Mouse (Mus musculus) heart, postnatal 0 days (tissue): ENCODE data around the gene Gm5269. TPM values are rescaled to one million over a fixed set of nuclear protein-coding genes. Genes with fewer than 3 reads are reported as not detected.
A peak's percentile ranks its signal among the peaks of the same experiment; 100 is the strongest.

ENCODE experiments used
- ATAC-seq: fragments of 200-750 bp; cut with Nextera tagmentation; 2 replicates; pipeline ENCODE4 v1.8.0; 2017; ENCODE audit warnings: low read depth, moderate number of reproducible peaks, moderate library complexity; ENCODE audit not compliant: insufficient read depth
- DNase-seq: peaks from one replicate; pipeline ENCODE4 v3.0.0-alpha.2; 2016; ENCODE audit warnings: low spot score
- H3K27ac ChIP-seq: fragments of 300-500 bp; sonication (generic); 2 replicates; pipeline ENCODE4 v1.5.1; 2014; ENCODE audit warnings: low read depth, mild to moderate bottlenecking
- H3K27me3 ChIP-seq: fragments of 300-500 bp; sonication (generic); 2 replicates; pipeline ENCODE4 v1.6.1; 2014; ENCODE audit warnings: low read length, mixed read lengths; ENCODE audit not compliant: control insufficient read depth, insufficient read depth
- H3K36me3 ChIP-seq: fragments of 300-500 bp; sonication (generic); replicated peaks from 2 replicates; pipeline ENCODE4 v1.6.1; 2014; ENCODE audit warnings: low read length, mixed read lengths; ENCODE audit not compliant: control insufficient read depth, insufficient read depth
- H3K4me1 ChIP-seq: fragments of 300-500 bp; sonication (generic); 2 replicates; pipeline ENCODE4 v1.6.1; 2014; ENCODE audit warnings: antibody characterized with exemption; ENCODE audit not compliant: control insufficient read depth, insufficient read depth
- H3K4me2 ChIP-seq: fragments of 300-500 bp; sonication (generic); 2 replicates; pipeline ENCODE4 v1.6.1; 2014; ENCODE audit warnings: low read depth, mild to moderate bottlenecking, low read length, moderate library complexity
- H3K4me3 ChIP-seq: fragments of 300-500 bp; sonication (generic); 2 replicates; pipeline ENCODE4 v1.5.1; 2014; ENCODE audit warnings: low read depth, low read length
- H3K9ac ChIP-seq: fragments of 300-500 bp; sonication (generic); replicated peaks from 2 replicates; pipeline ENCODE4 v1.6.1; 2014; ENCODE audit warnings: low read depth, low read length, mixed read lengths
- H3K9me3 ChIP-seq: fragments of 300-500 bp; sonication (generic); replicated peaks from 2 replicates; pipeline ENCODE4 v1.6.1; 2016; ENCODE audit warnings: low read length; ENCODE audit not compliant: control insufficient read depth
- CTCF ChIP-seq: IDR thresholded peaks from 2 replicates; pipeline ENCODE4 v1.5.1; 2016; ENCODE audit warnings: antibody characterized with exemption, control low read depth, low read depth
- EP300 ChIP-seq: IDR thresholded peaks from 2 replicates; pipeline ENCODE4 v1.6.1; 2016; ENCODE audit warnings: antibody characterized with exemption, low read depth
- WGBS: fragments of 180-500 bp; shearing (Covaris S2); extraction: QIAGEN DNeasy Blood & Tissue Kit; methylation state at CpG from one replicate; pipeline ENCODE4 v1.1.7; 2014; 5-methylcytosine and 5-hydroxymethylcytosine counted together
- polyA plus RNA-seq: library from polyadenylated mRNA; unstranded; fragments of >200 nt; fragmentation: Nextera tagmentation; extraction: Ambion mirVana; gene quantifications from 2 replicates; pipeline ENCODE4 v1.2.1, GENCODE M21; 2015
- total RNA-seq: library from RNA; depleted of rRNA; stranded (reverse); fragments of >200 nt; gene quantifications from 2 replicates; pipeline ENCODE4 v1.2.3, GENCODE M21; 2014; ENCODE audit warnings: low replicate concordance; rRNA removed

Gene Gm5269
- total and polyA plus RNA-seq, 2 experiments from 2014 or later: not detected

- no peak overlapping the region for H3K4me2 ChIP-seq
- DNase-seq (peak; percentile 50), ATAC-seq (peak; percentile 55)
- TF ChIP-seq EP300 (0 out of 2 replicates have a peak, but pooled peaks have one; percentile 45), CTCF (no peak)
- WGBS: 26% methylated on average over 4 of the region's 4 CpGs
- H3K27me3 ChIP-seq: no peaks in the 10 kb centered on the region
- no peak overlapping the region for H3K4me3 ChIP-seq
- no peak overlapping the region for H3K9ac ChIP-seq
- peaks cover 45% of the 10 kb centered on the region for H3K4me1 ChIP-seq
- no peaks in the 10 kb centered on the region for H3K36me3 ChIP-seq
- H3K9me3 ChIP-seq: 0 out of 2 replicates have a peak, but pooled peaks cover 3% of the 10 kb centered on the region
- 0 out of 2 replicates have a peak overlapping the region, but pooled peaks have one; percentile 25 for H3K27ac ChIP-seq
These were observed 25.5 kb downstream of the Gm5269 start for GRCm38 (mm10) chr1:45864564-45865014.

GRCm38 (mm10) chr1:45863641-45864040 is 26.4 kb downstream of the Gm5269 start:
- no peak for ATAC-seq
- whole genome bisulfite sequencing: 93% methylated on average over 3 of the region's 3 CpGs
- Histone ChIP-seq H3K4me3 (no peak overlapping the region), H3K4me2 (no peak overlapping the region), H3K9me3 (0 out of 2 replicates have a peak, but pooled peaks cover 3% of the 10 kb centered on the region), H3K27me3 (no peaks in the 10 kb centered on the region), H3K4me1 (peaks cover 42% of the 10 kb centered on the region), H3K36me3 (no peaks in the 10 kb centered on the region), H3K27ac (no peak overlapping the region), H3K9ac (no peak overlapping the region)
- DNase-seq: no peak
- TF ChIP-seq EP300 (no peak), CTCF (no peak)

- DNase-seq (no peak), ATAC-seq (no peak)
- peaks cover 22% of the 10 kb centered on the region for H3K4me1 ChIP-seq
- H3K9me3 ChIP-seq: 0 out of 2 replicates have a peak, but pooled peaks cover 3% of the 10 kb centered on the region
- H3K4me3 ChIP-seq: no peak overlapping the region
- H3K4me2 ChIP-seq: no peak overlapping the region
- no peaks in the 10 kb centered on the region for H3K27me3 ChIP-seq
- H3K36me3 ChIP-seq: no peaks in the 10 kb centered on the region
- no peak for TF ChIP-seq EP300
- no peak for TF ChIP-seq CTCF
- no peak overlapping the region for H3K27ac ChIP-seq
- no peak overlapping the region for H3K9ac ChIP-seq
These were observed 28.9 kb downstream of the Gm5269 start for GRCm38 (mm10) chr1:45861162-45861561.

GRCm38 (mm10) chr1:45860349-45860748 is 29.7 kb downstream of the Gm5269 start:
- Histone ChIP-seq H3K27me3 (no peaks in the 10 kb centered on the region), H3K4me2 (peak overlapping the region; percentile 22; the same call in 1 of the 2 replicates), H3K9ac (no peak overlapping the region), H3K4me1 (peaks cover 19% of the 10 kb centered on the region), H3K9me3 (0 out of 2 replicates have a peak, but pooled peaks cover 3% of the 10 kb centered on the region), H3K27ac (peak overlapping the region; percentile 49), H3K36me3 (no peaks in the 10 kb centered on the region), H3K4me3 (no peak overlapping the region)
- 20% methylated on average over 5 of the region's 5 CpGs for WGBS
- ATAC-seq (no peak), DNase-seq (no peak)
- no peak for TF ChIP-seq EP300
- no peak for TF ChIP-seq CTCF

GRCm38 (mm10) chr1:45858038-45858437 is 32.0 kb downstream of the Gm5269 start:
- no peaks in the 10 kb centered on the region for H3K36me3 ChIP-seq
- WGBS: 68% methylated on average over 1 of the region's 1 CpGs
- no peak overlapping the region for H3K27ac ChIP-seq
- H3K4me3 ChIP-seq: no peak overlapping the region
- no peak overlapping the region for H3K4me2 ChIP-seq
- H3K9ac ChIP-seq: no peak overlapping the region
- ATAC-seq (no peak), DNase-seq (no peak)
- H3K9me3 ChIP-seq: 0 out of 2 replicates have a peak, but pooled peaks cover 2% of the 10 kb centered on the region
- peaks cover 4% of the 10 kb centered on the region; the same call in 1 of the 2 replicates for H3K4me1 ChIP-seq
- TF ChIP-seq CTCF: no peak
- TF ChIP-seq EP300: no peak
- H3K27me3 ChIP-seq: no peaks in the 10 kb centered on the region

GRCm38 (mm10) chr1:45845466-45845865 is 44.6 kb downstream of the Gm5269 start:
- no peak overlapping the region for H3K4me3 ChIP-seq
- H3K9me3 ChIP-seq: no peaks in the 10 kb centered on the region
- H3K36me3 ChIP-seq: no peaks in the 10 kb centered on the region
- WGBS: 91% methylated on average over 1 of the region's 1 CpGs
- H3K27ac ChIP-seq: no peak overlapping the region
- ATAC-seq (no peak), DNase-seq (no peak)
- no peak overlapping the region for H3K4me2 ChIP-seq
- H3K27me3 ChIP-seq: no peaks in the 10 kb centered on the region
- no peak for TF ChIP-seq EP300
- TF ChIP-seq CTCF: no peak
- peaks cover 13% of the 10 kb centered on the region; the same call in 1 of the 2 replicates for H3K4me1 ChIP-seq
- no peak overlapping the region for H3K9ac ChIP-seq

Other genes with a start within 250 kb of the Gm5269 start
- 99.0 and 178 TPM in 2 replicates for gene Wdr75, start 95.1 kb downstream of the Gm5269 start, total RNA-seq
- 21.1 and 23.2 TPM in 2 replicates for gene Wdr75, start 95.1 kb downstream of the Gm5269 start, polyA plus RNA-seq
- 7.1 and 9.5 TPM in 2 replicates for gene Slc40a1, start 36.2 kb upstream of the Gm5269 start, total RNA-seq
- 16.9 and 19.1 TPM in 2 replicates for gene Slc40a1, start 36.2 kb upstream of the Gm5269 start, polyA plus RNA-seq
- gene Dnah7b, start 176.0 kb upstream of the Gm5269 start, total RNA-seq: 1.4 and 2.4 TPM in 2 replicates
- gene Dnah7b, start 176.0 kb upstream of the Gm5269 start, polyA plus RNA-seq: 0.52 and 0.59 TPM in 2 replicates